Mouse (Mus musculus): Measurements from ENCODE around the gene Dlx2.

- no peak for TF ChIP-seq POLR2A (IDR thresholded peaks at IDR 0.05; ENCODE audit: borderline replicate concordance, extremely low read depth, low read depth, low read length)
- TF ChIP-seq CTCF (IDR thresholded peaks at IDR 0.05; ENCODE audit: insufficient read depth, low read length): no peak
Measured at GRCm38 (mm10) chr2:71523431-71523830, 23.1 kb downstream of the Dlx2 start.

Data from lung, adult 2 months (tissue).